Mouse (Mus musculus): ENCODE data around the gene Mroh2a.
A peak's percentile ranks its signal among the peaks of the same experiment; 100 is the strongest.

Mroh2a gene

DNA sequence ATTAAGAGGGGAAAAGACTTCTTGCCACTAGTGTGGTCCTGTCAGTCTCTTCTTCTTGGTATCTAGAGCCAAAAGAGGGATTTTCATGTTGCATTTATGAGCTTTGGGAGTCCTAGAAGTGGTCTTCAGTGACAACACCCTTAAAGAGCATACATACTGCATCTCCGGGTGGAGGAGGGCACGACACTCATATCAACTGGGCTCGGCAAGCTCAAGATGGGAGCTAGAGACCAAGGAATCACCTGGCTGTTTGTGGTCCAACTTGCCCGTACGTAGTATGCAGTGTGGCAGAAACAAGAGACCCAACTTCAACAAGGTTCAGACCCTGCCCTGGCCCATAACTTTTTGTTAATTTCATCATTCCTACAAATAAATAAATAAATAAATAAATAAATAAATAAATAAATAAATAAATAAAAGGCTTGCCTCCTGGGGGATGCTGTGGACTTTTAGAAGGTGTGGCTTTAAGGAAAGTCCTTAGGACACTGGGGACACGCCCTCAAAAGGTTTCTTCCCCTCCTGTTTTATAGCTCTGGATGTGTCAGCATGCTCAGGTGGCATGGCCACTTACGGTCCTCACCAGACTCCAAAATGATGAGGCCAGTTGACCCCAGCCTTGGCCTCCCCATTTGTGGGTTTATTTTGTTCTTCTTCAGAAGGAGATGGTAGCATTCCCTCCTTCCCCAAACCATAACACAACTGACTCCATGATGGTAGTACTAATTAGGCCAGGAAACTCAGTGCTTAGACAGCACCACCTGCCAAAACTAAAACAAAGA lies 70.9 kb downstream of the Mroh2a start:
- DNase-seq = no peak

DNA sequence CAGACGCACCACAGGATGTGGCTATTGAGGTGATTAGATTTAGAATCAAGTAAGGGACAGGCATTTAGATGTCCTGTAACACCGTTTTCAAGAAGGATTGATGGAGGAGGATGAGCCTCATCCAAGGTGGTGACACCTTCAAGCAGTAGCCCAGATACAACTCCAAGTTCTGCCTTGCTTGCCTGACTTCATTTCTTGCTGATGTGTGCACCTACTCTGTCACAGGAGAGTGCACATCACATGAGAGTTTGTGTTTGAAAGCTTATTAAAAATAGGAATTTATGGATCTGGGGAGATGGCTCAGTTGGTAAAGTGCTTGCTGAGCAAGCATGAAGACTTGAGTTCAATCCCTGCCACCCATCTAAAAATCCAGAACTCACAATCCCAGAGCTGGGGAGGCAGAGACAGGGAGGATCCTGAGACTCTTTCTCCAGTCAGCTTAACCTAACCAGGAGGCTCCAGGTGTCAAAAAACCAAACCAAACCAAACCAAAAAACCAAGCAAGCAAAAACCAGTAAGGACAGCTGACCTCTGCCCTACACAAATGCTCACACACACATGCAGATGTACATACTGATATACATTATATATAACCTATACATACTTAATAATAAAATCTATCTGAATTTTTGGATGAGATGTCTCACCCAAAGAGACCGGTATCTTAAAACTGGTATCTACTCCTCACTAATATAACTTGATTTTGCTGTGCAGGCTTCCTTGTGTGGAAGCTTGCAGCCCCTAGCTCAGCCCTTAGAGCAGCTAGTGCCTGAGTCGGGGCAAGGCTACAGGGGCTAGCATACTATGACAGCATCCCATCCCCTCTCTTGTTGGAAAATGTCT lies 72.1 kb downstream of the Mroh2a start:
- no peak for DNase-seq

DNA sequence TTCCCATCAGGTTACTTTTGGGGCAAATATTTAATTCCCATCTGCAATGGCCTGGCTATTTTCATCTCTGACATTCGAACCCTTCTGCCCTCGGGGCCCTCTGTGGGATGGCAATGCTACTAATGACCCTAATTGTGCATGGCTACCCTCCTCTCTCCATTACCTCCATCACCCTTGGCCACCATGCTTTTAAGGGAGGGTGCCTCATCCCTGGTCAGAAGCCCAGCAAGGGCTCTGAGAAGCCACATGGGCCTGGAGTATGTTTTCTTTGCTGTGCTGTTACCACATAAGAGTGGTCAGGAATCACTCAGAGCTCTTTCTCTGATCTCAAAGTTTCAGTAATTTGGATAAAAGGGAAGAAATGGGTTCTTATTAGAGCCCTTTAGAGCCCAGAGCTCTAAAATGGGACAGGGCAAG lies 72.8 kb downstream of the Mroh2a start:
- DNase-seq = no peak

- no peak for DNase-seq
These were observed 73.7 kb downstream of the Mroh2a start for GRCm38 (mm10) chr1:88300301-88301050.

- DNase-seq = peak in 1 of 2 experiments; percentile 42
These were observed 74.6 kb downstream of the Mroh2a start for GRCm38 (mm10) chr1:88301121-88302014.

DNA sequence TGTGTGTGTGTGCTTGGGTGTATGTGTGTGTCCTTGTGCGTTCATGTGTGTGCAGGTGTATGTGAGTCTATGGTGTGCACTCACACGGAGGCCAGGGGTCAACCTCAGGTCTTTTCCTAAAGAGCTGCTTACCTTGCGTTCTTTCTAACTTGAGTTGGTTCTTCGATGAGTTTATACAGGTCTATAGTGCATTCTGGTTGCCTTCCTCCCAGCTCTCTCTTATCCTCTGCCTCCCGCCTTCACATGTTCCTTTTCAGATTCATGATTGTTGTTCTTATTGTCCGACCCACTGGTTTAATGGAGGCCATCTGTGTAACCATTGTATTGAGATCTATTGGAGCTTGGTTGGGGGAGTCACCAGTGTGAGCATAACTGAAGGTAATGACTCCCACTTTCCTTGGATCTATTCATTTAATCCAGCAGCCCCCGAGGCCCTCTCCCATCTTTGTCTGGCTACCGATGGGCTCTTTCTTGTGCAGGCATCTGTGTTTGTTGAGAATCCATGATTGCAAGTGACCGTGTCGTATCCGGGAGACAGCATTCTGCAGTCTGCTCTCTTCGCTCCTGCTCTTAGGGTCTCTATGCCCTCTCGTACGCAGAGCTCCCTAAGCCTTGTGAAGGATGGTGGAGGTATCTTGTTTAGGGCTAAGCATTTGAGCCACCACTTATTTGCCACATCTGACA lies 75.4 kb downstream of the Mroh2a start:
- DNase-seq = no peak

DNA sequence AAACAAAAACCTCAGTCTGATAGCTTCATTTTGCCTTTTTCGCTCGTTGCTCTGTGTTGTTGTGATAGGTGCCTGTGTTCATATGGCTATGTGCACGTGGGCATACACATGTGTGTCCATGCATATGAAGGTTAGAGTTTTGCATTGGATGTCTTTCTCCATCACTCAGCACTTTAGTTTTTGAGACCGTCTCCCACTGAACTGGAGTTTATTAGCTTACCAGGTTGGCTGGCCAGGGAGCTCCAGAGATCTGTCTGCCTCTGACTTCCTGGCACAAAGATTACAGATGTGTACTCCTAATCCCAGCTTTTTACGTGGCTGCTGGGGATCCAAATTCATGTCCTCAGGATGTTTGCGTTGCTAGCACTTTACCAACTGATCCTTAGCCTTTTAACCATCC lies 77.0 kb downstream of the Mroh2a start:
- DNase-seq = no peak

- no peak for DNase-seq
These were observed 77.6 kb downstream of the Mroh2a start for GRCm38 (mm10) chr1:88304261-88304985.

DNA sequence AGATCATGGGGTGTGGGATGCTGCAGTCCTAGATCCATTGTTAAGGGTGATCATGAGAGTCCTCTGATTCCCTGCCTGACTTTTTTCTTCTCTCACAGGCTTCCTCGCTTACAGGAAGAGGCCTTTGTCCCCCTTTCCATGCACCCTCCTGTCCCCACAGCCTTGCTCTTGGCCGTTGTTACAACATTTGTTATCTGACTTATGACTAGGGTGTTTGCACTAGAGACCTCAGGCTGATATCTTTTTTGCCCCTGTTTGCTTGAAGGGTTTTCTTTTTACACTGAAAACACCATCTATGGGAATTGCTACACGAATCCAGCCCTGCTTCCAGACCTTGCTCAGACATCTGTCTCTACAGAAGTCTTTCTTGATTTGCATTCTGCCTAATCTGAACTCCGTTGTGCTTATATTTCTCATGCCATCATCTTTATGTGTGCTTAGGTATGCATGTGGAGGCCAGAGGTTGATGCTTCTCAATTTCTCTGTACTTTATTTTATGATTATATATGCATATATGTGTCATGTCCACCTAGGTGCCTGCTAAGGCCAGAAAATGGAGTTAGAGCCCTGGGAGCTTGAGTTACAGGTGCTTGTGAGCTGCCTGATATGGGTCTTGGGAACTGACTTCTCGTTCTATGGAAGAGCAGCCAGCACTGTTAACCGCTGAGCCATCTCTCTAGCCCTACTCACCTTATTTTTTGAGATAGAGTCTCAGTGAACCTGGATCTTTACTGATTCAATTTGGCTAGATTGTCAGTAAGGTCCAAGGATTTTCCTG lies 78.4 kb downstream of the Mroh2a start:
- DNase-seq = no peak

- no peak for DNase-seq
These were observed 79.8 kb downstream of the Mroh2a start for GRCm38 (mm10) chr1:88306543-88306942.

DNA sequence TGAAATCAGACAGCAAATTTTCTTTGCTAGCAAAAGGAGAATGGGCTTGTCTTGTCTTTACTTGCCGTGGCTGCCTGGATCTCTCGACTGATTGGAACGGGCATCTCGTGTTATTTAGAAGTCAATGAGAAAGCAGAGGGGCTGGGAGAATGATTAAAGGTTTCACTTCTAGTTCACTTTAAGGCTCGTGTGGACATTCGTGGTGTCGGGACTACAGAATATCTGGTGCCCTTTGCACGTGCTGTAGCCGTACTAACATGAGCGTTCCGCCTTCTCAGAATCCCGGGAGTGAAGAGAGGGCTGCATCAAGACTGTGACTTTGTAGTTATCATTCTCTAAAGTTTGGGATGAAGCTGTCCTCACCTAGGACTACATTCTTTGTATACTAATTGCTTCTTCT lies 80.4 kb downstream of the Mroh2a start:
- DNase-seq = no peak

DNA sequence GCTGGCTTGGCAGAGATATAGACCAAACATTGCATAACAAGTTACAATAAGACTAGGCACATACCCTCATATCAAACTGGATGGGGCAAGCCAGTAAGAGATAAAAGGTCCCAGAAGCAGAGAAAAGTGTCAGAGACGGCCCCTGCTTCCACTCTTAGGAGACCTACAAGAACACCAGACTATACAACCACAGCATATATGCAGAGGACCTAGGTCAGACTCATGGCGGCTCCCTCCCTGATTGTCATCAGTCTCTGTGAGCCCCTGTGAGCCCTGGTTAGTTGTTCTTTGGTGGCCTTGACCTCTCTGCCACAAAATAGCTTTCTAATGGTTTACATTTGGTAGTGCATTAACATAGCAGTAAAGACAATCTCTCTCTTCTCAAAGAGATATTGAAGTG lies 82.2 kb downstream of the Mroh2a start:
- no peak for DNase-seq

GRCm38 (mm10) chr1:88309905-88310304 lies 83.1 kb downstream of the Mroh2a start:
- DNase-seq = no peak

GRCm38 (mm10) chr1:88310349-88310748 lies 83.6 kb downstream of the Mroh2a start:
- DNase-seq = no peak

All from cerebellum, postnatal 10 days (tissue).